Mouse (Mus musculus): ENCODE data around the gene Nr1i2. TPM values are rescaled to one million over a fixed set of nuclear protein-coding genes. Genes with fewer than 3 reads are reported as not detected.
"Not testable (repeated sequence)": the region's sequence is repeated elsewhere in the genome, so short reads cannot be mapped to it uniquely, and the experiment has no call there.

Gene Nr1i2
- total RNA-seq, 2 experiments from 2014 or later, result not detected

- intact Hi-C loops (cut with DNase I), result no loop called here
- Histone ChIP-seq H3K27ac (no peak overlapping the region), H3K4me3 (no peak overlapping the region)
- TF ChIP-seq CTCF (IDR thresholded peaks at IDR 0.05), result no peak
- no peak for DNase-seq (ENCODE audit: extremely low spot score in 1 of 2, low spot score in 2 of 2)
These were observed 48.6 kb downstream of the Nr1i2 start for GRCm38 (mm10) chr16:38245849-38246585.

- DNase-seq (ENCODE audit: extremely low spot score in 1 of 2, low spot score in 2 of 2), result no peak
- no peak overlapping the region for H3K27ac ChIP-seq
- intact Hi-C loops (cut with DNase I), result no loop called here
- no peak for TF ChIP-seq CTCF (IDR thresholded peaks at IDR 0.05)
- H3K4me3 ChIP-seq, result no peak overlapping the region
These were observed 49.2 kb downstream of the Nr1i2 start for GRCm38 (mm10) chr16:38245379-38245778.

GRCm38 (mm10) chr16:38244111-38244510, 50.5 kb downstream of the Nr1i2 start:
- no peak overlapping the region for H3K4me3 ChIP-seq
- no peak for TF ChIP-seq CTCF (IDR thresholded peaks at IDR 0.05)
- H3K27ac ChIP-seq, result no peak overlapping the region
- no peak for DNase-seq (ENCODE audit: extremely low spot score in 1 of 2, low spot score in 2 of 2)
- intact Hi-C loops (cut with DNase I), result no loop called here

GRCm38 (mm10) chr16:38240167-38240566, 54.5 kb downstream of the Nr1i2 start:
- intact Hi-C loops (cut with DNase I), result no loop called here
- no peak for TF ChIP-seq CTCF (IDR thresholded peaks at IDR 0.05)
- no peak for DNase-seq (ENCODE audit: extremely low spot score in 1 of 2, low spot score in 2 of 2)
- Histone ChIP-seq H3K4me3 (no peak overlapping the region), H3K27ac (no peak overlapping the region)

- no peak for DNase-seq (ENCODE audit: extremely low spot score in 1 of 2, low spot score in 2 of 2)
- intact Hi-C loops (cut with DNase I), result no loop called here
- no peak overlapping the region for H3K27ac ChIP-seq
- peak; percentile 74 for TF ChIP-seq CTCF (IDR thresholded peaks at IDR 0.05)
- no peak overlapping the region for H3K4me3 ChIP-seq
These were observed 54.9 kb downstream of the Nr1i2 start for GRCm38 (mm10) chr16:38239729-38240128.

- H3K4me3 ChIP-seq, result no peak overlapping the region
- intact Hi-C loops (cut with DNase I), result no loop called here
These were observed 57.6 kb downstream of the Nr1i2 start for GRCm38 (mm10) chr16:38236936-38237585.

GRCm38 (mm10) chr16:38222491-38222890, 72.1 kb downstream of the Nr1i2 start:
- H3K4me3 ChIP-seq; DNase-seq (ENCODE audit: extremely low spot score in 1 of 2, low spot score in 2 of 2); intact Hi-C loops (cut with DNase I); H3K27ac ChIP-seq: not testable (repeated sequence)

More at GRCm38 (mm10) chr16:38236936-38237585, 57.6 kb downstream of the Nr1i2 start:
- no peak for DNase-seq (ENCODE audit: extremely low spot score in 1 of 2, low spot score in 2 of 2)
- H3K27ac ChIP-seq, result no peak overlapping the region
- TF ChIP-seq CTCF (IDR thresholded peaks at IDR 0.05), result no peak

GRCm38 (mm10) chr16:38205272-38205671, 89.4 kb downstream of the Nr1i2 start:
- H3K4me3 ChIP-seq, result no peak overlapping the region
- no peak for DNase-seq (ENCODE audit: extremely low spot score in 1 of 2, low spot score in 2 of 2)
- H3K27ac ChIP-seq, result no peak overlapping the region
- intact Hi-C loops (cut with DNase I), result no loop called here
- no peak for TF ChIP-seq CTCF (IDR thresholded peaks at IDR 0.05)

Other genes with a start within 250 kb of the Nr1i2 start
- 100 to 1,000 TPM; 179 to 181 TPM for gene Gsk3b, start 205.8 kb downstream of the Nr1i2 start, total RNA-seq (2021)
- gene Maats1, start 47.3 kb upstream of the Nr1i2 start, total RNA-seq (2021), result 1 to 10 TPM; 1.2 to 1.6 TPM
- gene Cox17, start 52.2 kb upstream of the Nr1i2 start, total RNA-seq (2021), result 100 to 1,000 TPM; 131 to 133 TPM
- gene Gm21987, start 52.2 kb upstream of the Nr1i2 start, total RNA-seq (2021), result not detected
- gene Popdc2, start 67.4 kb upstream of the Nr1i2 start, total RNA-seq (2021), result 1 to 10 TPM in 1 of 2 experiments, under 1 TPM in 1; 0.51 to 1.5 TPM
- 1 to 10 TPM; 1.5 to 2.5 TPM for gene Pla1a, start 138.3 kb upstream of the Nr1i2 start, total RNA-seq (2021)
- 10 to 100 TPM; 60.9 to 61.6 TPM for gene Adprh, start 157.9 kb upstream of the Nr1i2 start, total RNA-seq (2021)
- gene Cd80, start 160.7 kb upstream of the Nr1i2 start, total RNA-seq (2021), result under 1 TPM; 0.27 to 0.54 TPM
- gene Timmdc1, start 227.8 kb upstream of the Nr1i2 start, total RNA-seq (2021), result 10 to 100 TPM; 32.2 to 33.4 TPM

All from left cerebral cortex, adult 2 months (tissue).